Mouse (Mus musculus): ENCODE data around the gene Plin2.
"Not testable (repeated sequence)": the region's sequence is repeated elsewhere in the genome, so short reads cannot be mapped to it uniquely, and the experiment has no call there.

Gene Plin2

DNA sequence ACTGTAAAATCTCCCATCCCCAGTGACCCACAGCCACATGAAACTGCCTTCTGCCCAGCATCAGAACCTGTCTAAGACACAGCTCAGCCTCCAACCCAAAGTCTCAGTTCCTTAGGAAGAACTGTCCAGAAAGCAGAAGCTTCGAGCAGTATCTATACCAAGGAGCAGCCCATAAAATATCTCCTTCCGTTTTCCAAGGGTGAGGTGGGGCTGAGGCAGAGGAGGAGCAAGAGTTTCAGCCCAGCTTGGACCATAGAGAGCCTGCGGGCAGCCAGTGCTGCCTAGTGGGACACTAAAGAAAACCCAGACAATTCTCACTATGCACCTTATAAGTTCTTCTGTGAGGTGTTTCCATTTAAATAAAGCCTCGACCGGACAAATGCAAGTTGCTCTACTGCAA is 37.3 kb downstream of the Plin2 start:
- not testable (repeated sequence) for DNase-seq (ENCODE audit: low spot score in 2 of 2)

- no peak for DNase-seq (ENCODE audit: low spot score in 2 of 2)
Measured at GRCm38 (mm10) chr4:86631831-86632230, 38.0 kb downstream of the Plin2 start.

DNA sequence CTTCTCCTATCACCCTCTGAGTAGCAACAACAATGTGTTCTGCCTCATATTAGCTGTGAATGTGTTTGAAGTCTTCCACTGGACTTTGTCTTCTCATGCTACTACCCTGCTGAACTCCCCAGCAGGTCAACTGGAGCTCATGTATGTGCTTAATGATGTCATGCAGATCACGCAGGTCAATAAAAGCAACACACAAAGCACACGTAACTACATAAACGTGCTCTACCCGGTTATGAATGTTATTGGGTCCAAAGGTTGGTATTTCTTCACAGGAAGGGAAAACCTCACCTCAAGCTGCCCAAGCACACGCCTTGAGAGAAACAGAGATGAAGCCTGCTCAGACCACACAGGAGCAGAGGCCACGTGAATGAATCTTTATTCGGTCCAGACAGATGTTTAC is 43.4 kb downstream of the Plin2 start:
- DNase-seq (ENCODE audit: low spot score in 2 of 2), result not testable (repeated sequence)

DNA sequence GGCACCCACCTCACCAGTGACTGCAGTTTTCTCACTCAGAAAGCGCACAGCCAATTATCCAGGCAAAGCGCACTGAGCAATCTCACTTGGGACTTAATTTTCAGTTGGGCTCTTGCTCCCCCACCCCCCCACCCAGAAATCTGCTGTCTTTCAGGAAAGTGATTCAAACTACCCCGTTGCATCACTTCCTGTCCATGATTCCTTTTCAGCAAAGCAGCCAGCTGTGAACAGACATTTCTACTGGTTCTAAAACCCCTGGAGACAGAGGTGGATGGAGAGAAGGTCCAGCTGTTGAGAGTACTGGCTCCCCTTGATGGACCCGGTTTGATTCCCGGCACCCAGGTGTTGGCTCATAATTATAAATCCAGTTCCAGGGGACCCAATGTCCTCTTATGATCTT is 44.4 kb downstream of the Plin2 start:
- no peak for DNase-seq (ENCODE audit: low spot score in 2 of 2)

GRCm38 (mm10) chr4:86622532-86622931 is 47.3 kb downstream of the Plin2 start:
- not testable (repeated sequence) for DNase-seq (ENCODE audit: low spot score in 2 of 2)

- DNase-seq (ENCODE audit: low spot score in 2 of 2), result no peak
Measured at GRCm38 (mm10) chr4:86622116-86622515, 47.7 kb downstream of the Plin2 start.

DNA sequence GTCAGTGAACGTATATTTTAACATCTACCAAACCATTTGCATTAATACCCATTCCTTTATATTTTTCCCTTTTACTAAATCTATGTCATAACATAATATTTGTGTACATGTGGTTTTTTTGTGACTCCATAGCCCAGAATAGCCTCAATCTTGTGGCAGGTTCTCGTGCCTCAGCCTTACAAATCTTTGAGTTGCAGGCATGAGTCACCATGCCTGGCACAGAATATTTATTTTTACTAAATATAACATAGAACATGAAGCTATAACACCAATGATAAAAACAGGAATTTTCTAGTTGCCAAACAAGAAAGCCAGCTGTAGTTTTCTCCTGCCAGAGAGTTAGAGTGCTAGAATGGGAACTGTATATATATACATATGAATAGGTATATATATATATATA is 49.4 kb downstream of the Plin2 start:
- DNase-seq (ENCODE audit: low spot score in 2 of 2), result peak; percentile 31 to 37

- no peak for DNase-seq (ENCODE audit: low spot score in 2 of 2)
Measured at GRCm38 (mm10) chr4:86612289-86612620, 57.6 kb downstream of the Plin2 start.

DNA sequence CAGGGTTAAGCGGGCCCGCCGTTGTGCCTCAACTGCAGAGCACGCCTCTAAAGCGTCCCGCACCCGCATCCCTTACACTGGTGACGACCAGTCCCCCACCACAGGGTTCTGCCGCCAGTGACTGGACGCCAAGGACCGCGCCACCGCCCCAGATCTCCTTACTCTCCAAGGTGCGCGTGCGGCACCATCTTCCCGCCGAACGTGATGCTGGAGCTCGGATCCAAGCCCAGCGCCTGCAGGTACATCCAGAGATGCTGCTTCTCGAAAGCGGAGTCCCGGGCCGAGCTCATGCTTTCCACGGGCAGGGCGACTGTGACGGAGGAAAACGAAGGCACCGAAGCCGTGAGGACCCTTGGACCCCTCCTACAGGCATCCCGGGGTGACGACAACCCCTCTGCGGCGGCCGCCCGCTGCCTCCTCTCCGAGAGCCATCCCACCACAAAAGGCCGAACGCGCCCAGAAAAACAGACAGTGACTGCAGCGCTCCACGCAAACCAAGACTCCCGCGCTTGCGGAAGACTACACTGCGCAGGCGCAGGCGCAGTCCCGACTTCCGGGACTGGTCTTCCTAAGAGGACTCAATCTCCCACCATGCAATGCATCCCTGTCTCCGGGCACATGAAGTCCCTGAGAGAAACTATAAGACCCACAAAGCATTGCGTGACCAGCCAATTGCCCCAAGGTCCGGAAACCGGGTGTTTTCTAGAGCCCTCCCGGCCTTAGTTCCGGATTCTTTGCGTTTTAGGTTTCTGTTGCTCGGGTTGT is 58.2 kb downstream of the Plin2 start, which contains the start of gene Haus6:
Gene Haus6, minus strand, starts transcription at position 532 of the 765 bp plus-strand sequence.
- DNase-seq (ENCODE audit: low spot score in 2 of 2), result peak; percentile 91 to 94
